Mouse (Mus musculus) hindbrain, postnatal 0 days (tissue): ENCODE measurements around the gene Dnajc28. TPM values are rescaled to one million over a fixed set of nuclear protein-coding genes. Genes with fewer than 3 reads are reported as not detected.
A peak's percentile ranks its signal among the peaks of the same experiment; 100 is the strongest.
"Not testable (repeated sequence)": the region's sequence is repeated elsewhere in the genome, so short reads cannot be mapped to it uniquely, and the experiment has no call there.

Source experiments
- ATAC-seq: fragments of 200-750 bp; cut with Nextera tagmentation; 2 replicates; pipeline ENCODE4 v1.8.0; 2017; ENCODE audit warnings: mild to moderate bottlenecking, moderate TSS enrichment, moderate library complexity
- DNase-seq: peaks from one replicate; pipeline ENCODE4 v3.0.0-alpha.2; 2015; ENCODE audit warnings: low spot score
- H3K27ac ChIP-seq: fragments of 300-500 bp; sonication (generic); 2 replicates; pipeline ENCODE4 v1.5.1; 2014; ENCODE audit warnings: mild to moderate bottlenecking
- H3K27me3 ChIP-seq: fragments of 300-500 bp; sonication (generic); 2 replicates; pipeline ENCODE4 v1.6.1; 2014; ENCODE audit warnings: low read length, mixed read lengths; ENCODE audit not compliant: insufficient read depth
- H3K36me3 ChIP-seq: fragments of 300-500 bp; sonication (generic); 2 replicates; pipeline ENCODE4 v1.6.1; 2014; ENCODE audit warnings: low read length, mixed read lengths; ENCODE audit not compliant: insufficient read depth
- H3K4me1 ChIP-seq: fragments of 300-500 bp; sonication (generic); 2 replicates; pipeline ENCODE4 v1.6.1; 2014; ENCODE audit warnings: antibody characterized with exemption, low read length, mixed read lengths; ENCODE audit not compliant: insufficient read depth
- H3K4me2 ChIP-seq: fragments of 300-500 bp; sonication (generic); 2 replicates; pipeline ENCODE4 v1.6.1; 2014; ENCODE audit warnings: low read depth, mild to moderate bottlenecking, low read length, moderate library complexity, mixed read lengths
- H3K4me3 ChIP-seq: fragments of 300-500 bp; sonication (generic); 2 replicates; pipeline ENCODE4 v1.5.1; 2014; ENCODE audit warnings: low read length
- H3K9ac ChIP-seq: fragments of 300-500 bp; sonication (generic); replicated peaks from 2 replicates; pipeline ENCODE4 v1.6.1; 2014; ENCODE audit warnings: mild to moderate bottlenecking, low read length, moderate library complexity, mixed read lengths
- H3K9me3 ChIP-seq: fragments of 300-500 bp; sonication (generic); 2 replicates; pipeline ENCODE4 v1.6.1; 2016; ENCODE audit warnings: low read length, mixed read lengths
- CTCF ChIP-seq: IDR thresholded peaks from 2 replicates; pipeline ENCODE4 v1.5.1; 2016; ENCODE audit warnings: antibody characterized with exemption, control low read depth, low read depth
- WGBS: fragments of 180-500 bp; shearing (Covaris S2); extraction: QIAGEN DNeasy Blood & Tissue Kit; methylation state at CpG from one replicate; pipeline ENCODE4 v1.1.7; 2014; 5-methylcytosine and 5-hydroxymethylcytosine counted together
- polyA plus RNA-seq: library from polyadenylated mRNA; unstranded; fragments of >200 nt; fragmentation: Nextera tagmentation; extraction: Ambion mirVana; gene quantifications from 2 replicates; pipeline ENCODE4 v1.2.1, GENCODE M21; 2015
- total RNA-seq: library from RNA; depleted of rRNA; stranded (reverse); fragments of >200 nt; gene quantifications from 2 replicates; pipeline ENCODE4 v1.2.3, GENCODE M21; 2014

Dnajc28 gene
- total and polyA plus RNA-seq, 2 experiments from 2014 or later = 1.7 to 2.9 TPM

GRCm38 (mm10) chr16:91646681-91647419, 28.0 kb upstream of the Dnajc28 start, which contains the start of gene Gart:
TSS of gene Gart (minus strand) at chr16:91646952.
- peaks cover 5% of the 10 kb centered on the region for H3K36me3 ChIP-seq
- WGBS = under 1% methylated on average over 53 of the region's 59 CpGs
- H3K4me3 ChIP-seq = peak within 1 kb of the TSS; percentile 81
- peaks cover 7% of the 10 kb centered on the region; the same call in 1 of the 2 replicates for H3K4me1 ChIP-seq
- no peak for TF ChIP-seq CTCF
- DNase-seq (peak; percentile 95), ATAC-seq (peak; percentile 88)
- no peaks in the 10 kb centered on the region for H3K27me3 ChIP-seq
- H3K4me2 ChIP-seq = peak within 1 kb of the TSS; percentile 76
- H3K9ac ChIP-seq = peak within 1 kb of the TSS; percentile 74
- no peaks in the 10 kb centered on the region for H3K9me3 ChIP-seq
- H3K27ac ChIP-seq = peak within 1 kb of the TSS; percentile 97

GRCm38 (mm10) chr16:91645995-91646602, 27.3 kb upstream of the Dnajc28 start:
- H3K36me3 ChIP-seq = no peaks in the 10 kb centered on the region; the same call in 1 of the 2 replicates
- TF ChIP-seq CTCF = peak; percentile 16; the same call in 1 of the 2 replicates
- H3K9me3 ChIP-seq = no peaks in the 10 kb centered on the region
- H3K27me3 ChIP-seq = no peaks in the 10 kb centered on the region
- peak overlapping the region; percentile 74 for H3K9ac ChIP-seq
- ATAC-seq (no peak), DNase-seq (peak; percentile 20)
- WGBS = under 1% methylated on average over 11 of the region's 11 CpGs
- peak overlapping the region; percentile 97; the same call in 1 of the 2 replicates for H3K27ac ChIP-seq
- H3K4me1 ChIP-seq = peaks cover 7% of the 10 kb centered on the region; the same call in 1 of the 2 replicates
- H3K4me3 ChIP-seq = peak overlapping the region; percentile 81
- peak overlapping the region; percentile 76 for H3K4me2 ChIP-seq

GRCm38 (mm10) chr16:91645420-91645819, 26.6 kb upstream of the Dnajc28 start:
- not testable (repeated sequence) for H3K9ac ChIP-seq, ATAC-seq, H3K27ac ChIP-seq, H3K27me3 ChIP-seq, H3K4me2 ChIP-seq, H3K4me3 ChIP-seq, H3K9me3 ChIP-seq, DNase-seq, H3K36me3 ChIP-seq, H3K4me1 ChIP-seq
- no CpG with 5 or more reads among the region's 2 CpGs for WGBS

GRCm38 (mm10) chr16:91644901-91645300, 26.1 kb upstream of the Dnajc28 start:
- Histone ChIP-seq H3K9ac (no peak overlapping the region), H3K27ac (no peak overlapping the region), H3K4me3 (no peak overlapping the region), H3K4me1 (peaks cover 4% of the 10 kb centered on the region; the same call in 1 of the 2 replicates), H3K27me3 (no peaks in the 10 kb centered on the region), H3K9me3 (no peaks in the 10 kb centered on the region), H3K36me3 (peaks cover 4% of the 10 kb centered on the region; the same call in 1 of the 2 replicates), H3K4me2 (no peak overlapping the region)
- no peak for TF ChIP-seq CTCF
- ATAC-seq (no peak), DNase-seq (no peak)
- WGBS = 87% methylated on average over 2 of the region's 2 CpGs

GRCm38 (mm10) chr16:91640171-91640570, 21.3 kb upstream of the Dnajc28 start:
- Histone ChIP-seq H3K4me3 (no peak overlapping the region), H3K4me2 (no peak overlapping the region), H3K9ac (no peak overlapping the region), H3K4me1 (no peaks in the 10 kb centered on the region), H3K36me3 (peaks cover 38% of the 10 kb centered on the region), H3K27ac (no peak overlapping the region), H3K27me3 (no peaks in the 10 kb centered on the region), H3K9me3 (no peaks in the 10 kb centered on the region)
- DNase-seq = no peak
- ATAC-seq = no peak
- WGBS = 98% methylated on average over 8 of the region's 8 CpGs
- TF ChIP-seq CTCF = no peak

- no peaks in the 10 kb centered on the region for H3K9me3 ChIP-seq
- DNase-seq (no peak), ATAC-seq (no peak)
- H3K9ac ChIP-seq = no peak overlapping the region
- no peaks in the 10 kb centered on the region for H3K27me3 ChIP-seq
- no peak for TF ChIP-seq CTCF
- no peak overlapping the region for H3K4me2 ChIP-seq
- WGBS = 97% methylated on average over 2 of the region's 2 CpGs
- H3K27ac ChIP-seq = no peak overlapping the region
- H3K4me1 ChIP-seq = no peaks in the 10 kb centered on the region
- no peak overlapping the region for H3K4me3 ChIP-seq
- peaks cover 42% of the 10 kb centered on the region for H3K36me3 ChIP-seq
These were observed 20.8 kb upstream of the Dnajc28 start for GRCm38 (mm10) chr16:91639636-91640035.
